Mouse (Mus musculus) liver, embryonic 12.5 days (tissue): Measurements from ENCODE around the gene Catip. TPM values are rescaled to one million over a fixed set of nuclear protein-coding genes. Genes with fewer than 3 reads are reported as not detected.

Source experiments
- ATAC-seq: fragments of 200-750 bp; cut with Nextera tagmentation; 2 replicates; pipeline ENCODE4 v1.8.0; 2017; ENCODE audit warnings: moderate number of reproducible peaks, mild to moderate bottlenecking, moderate library complexity
- H3K27ac ChIP-seq: fragments of 300-500 bp; sonication (generic); 2 replicates; pipeline ENCODE4 v1.5.1; 2016; ENCODE audit warnings: mild to moderate bottlenecking
- H3K27me3 ChIP-seq: fragments of 300-500 bp; sonication (generic); replicated peaks from 2 replicates; pipeline ENCODE4 v1.6.1; 2016; ENCODE audit warnings: mild to moderate bottlenecking, moderate library complexity
- H3K36me3 ChIP-seq: fragments of 300-500 bp; sonication (generic); 2 replicates; pipeline ENCODE4 v1.6.1; 2016; ENCODE audit warnings: mild to moderate bottlenecking, moderate library complexity
- H3K4me1 ChIP-seq: fragments of 300-500 bp; sonication (generic); 2 replicates; pipeline ENCODE4 v1.6.1; 2016
- H3K4me2 ChIP-seq: fragments of 300-500 bp; sonication (generic); 2 replicates; pipeline ENCODE4 v1.6.1; 2016; ENCODE audit warnings: mild to moderate bottlenecking, moderate library complexity
- H3K4me3 ChIP-seq: fragments of 300-500 bp; sonication (generic); 2 replicates; pipeline ENCODE4 v1.5.1; 2016; ENCODE audit warnings: mild to moderate bottlenecking, moderate library complexity
- H3K9ac ChIP-seq: fragments of 300-500 bp; sonication (generic); 2 replicates; pipeline ENCODE4 v1.6.1; 2016; ENCODE audit warnings: mild to moderate bottlenecking, moderate library complexity
- H3K9me3 ChIP-seq: fragments of 300-500 bp; sonication (generic); replicated peaks from 2 replicates; pipeline ENCODE4 v1.6.1; 2016; ENCODE audit warnings: mild to moderate bottlenecking, moderate library complexity
- WGBS: fragments of 180-500 bp; shearing (Covaris S2); methylation state at CpG from one replicate; pipeline ENCODE4 v1.1.7; 2016; ENCODE audit not compliant: insufficient replicate concordance; 5-methylcytosine and 5-hydroxymethylcytosine counted together
- polyA plus RNA-seq: library from polyadenylated mRNA; unstranded; fragments of >200 nt; fragmentation: Nextera tagmentation; extraction: Ambion mirVana; gene quantifications from 2 replicates; pipeline ENCODE4 v1.2.1, GENCODE M21; 2016

The Catip gene
- polyA plus RNA-seq, 1 experiment from 2014 or later = 0.14 TPM

DNA sequence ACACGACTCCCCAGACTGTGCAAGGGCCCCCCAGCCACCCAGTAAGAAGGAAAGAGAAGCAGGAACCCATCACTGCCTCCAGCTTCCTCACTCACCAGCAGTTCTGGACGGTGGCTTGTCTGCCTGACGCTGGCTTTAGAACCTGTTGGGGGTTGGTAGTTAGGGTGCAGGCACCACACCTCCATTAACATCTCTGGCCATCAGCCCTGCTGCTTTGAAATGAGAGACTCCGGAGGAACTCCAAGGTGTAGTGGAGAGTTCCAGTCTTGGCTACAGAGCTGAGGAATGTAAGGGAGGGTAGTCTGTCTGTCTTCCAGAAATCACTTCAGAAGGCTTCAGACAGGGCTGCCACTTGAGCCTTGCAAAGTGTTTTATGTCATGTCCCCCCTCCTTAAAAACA is 8.1 kb downstream of the Catip start:
- no peaks in the 10 kb centered on the region for H3K9me3 ChIP-seq
- no peak overlapping the region for H3K4me2 ChIP-seq
- peaks cover 20% of the 10 kb centered on the region for H3K4me1 ChIP-seq
- WGBS = 25% methylated on average over 4 of the region's 4 CpGs
- H3K4me3 ChIP-seq = no peak overlapping the region
- no peak overlapping the region for H3K9ac ChIP-seq
- no peaks in the 10 kb centered on the region for H3K36me3 ChIP-seq
- no peak overlapping the region for H3K27ac ChIP-seq
- no peak for ATAC-seq
- H3K27me3 ChIP-seq = peaks cover 34% of the 10 kb centered on the region

DNA sequence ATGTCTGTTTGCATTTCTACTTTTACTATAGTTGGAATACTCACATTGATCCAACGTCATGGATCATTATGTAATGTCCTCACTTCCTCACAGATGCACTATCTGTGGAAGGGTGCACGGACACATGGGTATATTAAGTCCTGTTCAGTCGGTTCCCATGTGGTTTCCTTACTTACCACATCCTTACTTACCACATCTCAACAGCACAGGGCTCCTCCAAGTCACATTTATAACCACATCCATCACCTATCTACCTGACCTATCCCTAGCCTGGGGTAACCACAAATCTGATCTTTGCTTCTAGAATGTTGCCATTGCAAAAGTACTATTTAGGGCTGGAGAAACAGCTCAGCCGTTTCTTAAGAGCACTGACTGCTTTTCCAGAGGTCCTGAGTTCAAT is 11.5 kb downstream of the Catip start:
- ATAC-seq = no peak
- H3K9me3 ChIP-seq = no peaks in the 10 kb centered on the region
- H3K27me3 ChIP-seq = peaks cover 13% of the 10 kb centered on the region; the same call in 1 of the 2 replicates
- no peak overlapping the region for H3K4me2 ChIP-seq
- H3K36me3 ChIP-seq = no peaks in the 10 kb centered on the region
- H3K9ac ChIP-seq = no peak overlapping the region
- WGBS = 23% methylated on average over 4 of the region's 4 CpGs
- no peak overlapping the region for H3K4me3 ChIP-seq
- peaks cover 20% of the 10 kb centered on the region for H3K4me1 ChIP-seq
- no peak overlapping the region for H3K27ac ChIP-seq

DNA sequence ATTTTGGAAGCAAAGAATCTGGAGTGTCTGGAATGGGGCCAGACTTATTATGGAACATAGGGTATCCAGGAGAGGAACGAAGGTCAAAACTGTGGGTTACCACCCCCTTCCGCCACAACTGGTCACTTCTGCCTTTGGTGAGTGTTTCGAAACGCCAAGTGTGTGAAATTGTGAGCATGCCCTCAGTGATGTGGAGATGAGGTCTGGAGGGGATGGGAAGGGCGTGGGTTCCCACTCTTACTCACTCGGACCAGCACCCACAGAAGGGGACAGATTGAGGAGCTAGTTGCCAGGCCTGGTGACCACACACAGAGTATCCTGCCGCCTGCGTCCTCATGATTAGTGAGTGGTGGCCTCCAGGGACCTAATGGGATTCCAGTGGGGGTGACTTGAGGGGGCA is 13.1 kb downstream of the Catip start, which contains the start of gene Slc11a1:
Slc11a1 (plus strand) TSS at position 216 of the 400 bp plus-strand sequence.
- Histone ChIP-seq H3K4me3 (no peak within 1 kb of the TSS), H3K4me1 (peaks cover 28% of the 10 kb centered on the region), H3K9ac (no peak within 1 kb of the TSS), H3K36me3 (no peaks in the 10 kb centered on the region), H3K27ac (0 out of 2 replicates have a peak within 1 kb of the TSS, but pooled peaks have one; percentile 2), H3K4me2 (no peak within 1 kb of the TSS), H3K9me3 (no peaks in the 10 kb centered on the region), H3K27me3 (peaks cover 9% of the 10 kb centered on the region; the same call in 1 of the 2 replicates)
- 34% methylated on average over 8 of the region's 8 CpGs for WGBS
- no peak for ATAC-seq

GRCm38 (mm10) chr1:74375561-74375960 is 13.7 kb downstream of the Catip start:
- H3K27ac ChIP-seq = no peak overlapping the region
- H3K9ac ChIP-seq = no peak overlapping the region
- WGBS = 66% methylated on average over 10 of the region's 10 CpGs
- no peak overlapping the region for H3K4me2 ChIP-seq
- H3K4me1 ChIP-seq = peaks cover 31% of the 10 kb centered on the region
- no peaks in the 10 kb centered on the region for H3K36me3 ChIP-seq
- no peak for ATAC-seq
- peaks cover 6% of the 10 kb centered on the region; the same call in 1 of the 2 replicates for H3K27me3 ChIP-seq
- H3K9me3 ChIP-seq = no peaks in the 10 kb centered on the region
- H3K4me3 ChIP-seq = no peak overlapping the region

GRCm38 (mm10) chr1:74376396-74376795 is 14.5 kb downstream of the Catip start:
- Histone ChIP-seq H3K27ac (no peak overlapping the region), H3K4me2 (no peak overlapping the region), H3K4me3 (no peak overlapping the region), H3K4me1 (peaks cover 34% of the 10 kb centered on the region), H3K9me3 (no peaks in the 10 kb centered on the region), H3K27me3 (peaks cover 6% of the 10 kb centered on the region; the same call in 1 of the 2 replicates), H3K36me3 (no peaks in the 10 kb centered on the region), H3K9ac (no peak overlapping the region)
- WGBS = 58% methylated on average over 4 of the region's 4 CpGs
- no peak for ATAC-seq

GRCm38 (mm10) chr1:74379058-74379504 is 17.2 kb downstream of the Catip start:
- no peaks in the 10 kb centered on the region for H3K9me3 ChIP-seq
- peaks cover 54% of the 10 kb centered on the region for H3K4me1 ChIP-seq
- no peak overlapping the region for H3K9ac ChIP-seq
- H3K27ac ChIP-seq = peak overlapping the region; percentile 57; the same call in 1 of the 2 replicates
- no peak overlapping the region for H3K4me3 ChIP-seq
- 64% methylated on average over 7 of the region's 7 CpGs for WGBS
- H3K4me2 ChIP-seq = peak overlapping the region; percentile 27
- peaks cover 6% of the 10 kb centered on the region; the same call in 1 of the 2 replicates for H3K27me3 ChIP-seq
- ATAC-seq = no peak
- H3K36me3 ChIP-seq = no peaks in the 10 kb centered on the region

- no peaks in the 10 kb centered on the region for H3K9me3 ChIP-seq
- no peak overlapping the region for H3K9ac ChIP-seq
- H3K4me1 ChIP-seq = peaks cover 60% of the 10 kb centered on the region
- no peaks in the 10 kb centered on the region for H3K36me3 ChIP-seq
- no peak for ATAC-seq
- 69% methylated on average over 5 of the region's 5 CpGs for WGBS
- H3K27me3 ChIP-seq = no peaks in the 10 kb centered on the region; the same call in 1 of the 2 replicates
- no peak overlapping the region for H3K27ac ChIP-seq
- no peak overlapping the region for H3K4me3 ChIP-seq
- H3K4me2 ChIP-seq = no peak overlapping the region
These were observed 18.6 kb downstream of the Catip start for GRCm38 (mm10) chr1:74380484-74380883.

DNA sequence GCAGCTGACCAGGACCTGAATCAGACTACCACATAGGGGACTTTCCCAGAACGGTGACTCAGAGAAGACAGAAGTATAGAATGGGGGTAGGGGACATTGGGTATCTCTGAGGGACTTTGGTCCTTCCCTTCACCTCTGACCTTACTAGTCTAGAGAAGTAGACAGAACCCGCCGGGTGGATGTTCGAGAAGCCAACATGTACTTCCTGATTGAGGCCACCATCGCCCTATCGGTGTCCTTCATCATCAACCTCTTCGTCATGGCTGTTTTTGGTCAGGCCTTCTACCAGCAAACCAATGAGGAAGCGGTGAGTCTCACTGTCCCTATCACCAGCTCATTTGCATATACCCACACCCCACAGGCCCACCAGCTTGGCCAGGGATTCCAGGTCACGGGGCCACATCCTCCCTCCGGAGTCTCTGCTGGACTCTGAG is 19.7 kb downstream of the Catip start:
- no peak overlapping the region for H3K4me2 ChIP-seq
- H3K27ac ChIP-seq = no peak overlapping the region
- H3K9me3 ChIP-seq = no peaks in the 10 kb centered on the region
- ATAC-seq = no peak
- 46% methylated on average over 10 of the region's 10 CpGs for WGBS
- H3K9ac ChIP-seq = no peak overlapping the region
- H3K36me3 ChIP-seq = no peaks in the 10 kb centered on the region
- H3K27me3 ChIP-seq = no peaks in the 10 kb centered on the region
- no peak overlapping the region for H3K4me3 ChIP-seq
- peaks cover 57% of the 10 kb centered on the region for H3K4me1 ChIP-seq

- no peaks in the 10 kb centered on the region for H3K36me3 ChIP-seq
- H3K27ac ChIP-seq = no peak overlapping the region
- no peak overlapping the region for H3K9ac ChIP-seq
- H3K4me2 ChIP-seq = no peak overlapping the region
- H3K4me1 ChIP-seq = peaks cover 69% of the 10 kb centered on the region
- no peaks in the 10 kb centered on the region for H3K27me3 ChIP-seq
- no peak for ATAC-seq
- no peaks in the 10 kb centered on the region for H3K9me3 ChIP-seq
- no peak overlapping the region for H3K4me3 ChIP-seq
- WGBS = 71% methylated on average over 13 of the region's 13 CpGs
These were observed 21.5 kb downstream of the Catip start for GRCm38 (mm10) chr1:74383385-74383784.

DNA sequence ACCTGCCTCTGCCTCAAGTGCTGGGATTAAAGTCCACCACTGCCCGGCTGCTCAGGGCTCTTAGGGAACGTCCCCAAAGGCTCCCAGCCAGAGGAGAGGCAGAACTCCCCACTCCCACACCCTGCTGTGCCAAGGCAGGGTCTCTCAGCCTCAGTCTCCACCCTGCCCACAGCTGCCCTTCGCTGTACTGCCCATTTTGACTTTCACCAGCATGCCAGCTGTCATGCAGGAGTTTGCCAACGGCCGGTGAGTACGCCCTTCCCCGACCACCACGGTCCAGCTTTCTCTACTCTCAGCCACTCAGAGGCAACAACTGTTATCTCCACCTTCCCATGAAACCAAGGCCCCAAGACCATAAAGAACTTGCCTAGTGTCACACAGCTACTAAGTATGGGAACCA is 22.6 kb downstream of the Catip start:
- H3K36me3 ChIP-seq = no peaks in the 10 kb centered on the region
- no peak overlapping the region for H3K27ac ChIP-seq
- no peaks in the 10 kb centered on the region for H3K27me3 ChIP-seq
- H3K4me1 ChIP-seq = peaks cover 74% of the 10 kb centered on the region
- no peak overlapping the region for H3K4me3 ChIP-seq
- no peak overlapping the region for H3K4me2 ChIP-seq
- 72% methylated on average over 8 of the region's 8 CpGs for WGBS
- no peak overlapping the region for H3K9ac ChIP-seq
- no peaks in the 10 kb centered on the region for H3K9me3 ChIP-seq
- ATAC-seq = no peak

DNA sequence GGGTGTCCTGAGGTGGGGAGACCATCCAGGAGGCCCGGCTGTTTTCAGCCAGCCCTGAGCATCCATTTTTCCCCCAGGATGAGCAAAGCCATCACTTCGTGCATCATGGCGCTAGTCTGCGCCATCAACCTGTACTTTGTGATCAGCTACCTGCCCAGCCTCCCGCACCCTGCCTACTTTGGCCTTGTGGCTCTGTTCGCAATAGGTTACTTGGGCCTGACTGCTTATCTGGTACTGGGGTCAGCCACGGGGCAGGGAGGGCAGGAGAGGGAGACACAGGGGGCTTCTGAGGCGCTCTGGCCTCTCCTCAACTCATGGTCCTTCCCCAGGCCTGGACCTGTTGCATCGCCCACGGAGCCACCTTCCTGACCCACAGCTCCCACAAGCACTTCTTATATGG is 23.2 kb downstream of the Catip start:
- no peak overlapping the region for H3K27ac ChIP-seq
- H3K9me3 ChIP-seq = no peaks in the 10 kb centered on the region
- no peaks in the 10 kb centered on the region for H3K27me3 ChIP-seq
- 79% methylated on average over 10 of the region's 10 CpGs for WGBS
- H3K4me1 ChIP-seq = peaks cover 74% of the 10 kb centered on the region
- no peak for ATAC-seq
- H3K4me2 ChIP-seq = no peak overlapping the region
- H3K36me3 ChIP-seq = no peaks in the 10 kb centered on the region
- H3K9ac ChIP-seq = 0 out of 2 replicates have a peak overlapping the region, but pooled peaks have one; percentile 30
- no peak overlapping the region for H3K4me3 ChIP-seq

DNA sequence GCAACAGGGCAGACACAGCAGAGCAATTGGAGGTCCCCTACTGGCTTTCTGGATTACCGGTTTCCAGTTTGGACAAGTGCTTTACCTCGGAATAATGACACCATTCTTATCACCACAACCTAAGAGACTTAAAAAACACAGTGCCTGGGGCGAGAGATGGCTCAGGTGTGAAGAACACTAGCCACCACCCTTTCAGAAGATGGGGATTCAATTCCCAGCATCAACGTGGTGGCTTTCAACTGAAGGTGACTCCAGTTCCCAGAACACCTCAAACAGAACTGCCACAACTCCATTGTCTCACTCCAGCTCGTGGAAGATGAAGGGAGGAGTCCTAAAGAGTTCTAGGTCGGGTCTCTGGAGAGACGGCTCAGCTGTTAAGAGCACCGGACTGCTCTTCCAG is 23.6 kb downstream of the Catip start:
- Histone ChIP-seq H3K36me3 (no peaks in the 10 kb centered on the region), H3K9ac (0 out of 2 replicates have a peak overlapping the region, but pooled peaks have one; percentile 30), H3K27ac (no peak overlapping the region), H3K4me2 (no peak overlapping the region), H3K4me3 (no peak overlapping the region), H3K9me3 (no peaks in the 10 kb centered on the region), H3K27me3 (no peaks in the 10 kb centered on the region), H3K4me1 (peaks cover 77% of the 10 kb centered on the region)
- WGBS = 78% methylated on average over 8 of the region's 8 CpGs
- no peak for ATAC-seq

- H3K9me3 ChIP-seq = no peaks in the 10 kb centered on the region
- H3K4me1 ChIP-seq = peaks cover 81% of the 10 kb centered on the region
- no peaks in the 10 kb centered on the region for H3K27me3 ChIP-seq
- H3K9ac ChIP-seq = peak overlapping the region; percentile 79
- H3K36me3 ChIP-seq = no peaks in the 10 kb centered on the region
- H3K4me3 ChIP-seq = peak overlapping the region; percentile 71
- no peak for ATAC-seq
- 52% methylated on average over 7 of the region's 10 CpGs for WGBS
- H3K4me2 ChIP-seq = peak overlapping the region; percentile 70
- peak overlapping the region; percentile 91 for H3K27ac ChIP-seq
These were observed 24.4 kb downstream of the Catip start for GRCm38 (mm10) chr1:74386363-74386713.
